Comparison of ENCODE assay signal across 20 mouse cellular contexts in genomic region chr3:114463714-114464545, GRCm38 (mm10).
DNase-seq lines count a peak whose midpoint lies in the region; ATAC-seq lines count a peak whose summit lies in the region.
"Had no signal": no experiment of that assay in that cellular context is flagged by ENCODE, and none has a peak within 500 bp of the region (broad histone marks: within the 10 kb centered on the region; RNA-seq: fewer than 3 reads in every experiment).

No protein-coding gene starts in this region.

- no peak for DNase-seq in forebrain, embryonic 10.5 days (ENCODE audit: extremely low spot score, low spot score)
- DNase-seq in left cerebral cortex, postnatal 10 days (ENCODE audit: extremely low spot score in 1 of 2, low spot score in 2 of 2): no peak
- no peak for DNase-seq in adrenal gland, adult 18-20 months (ENCODE audit: low spot score in 2 of 2)
- DNase-seq: adrenal gland, postnatal 25 days; cerebellum, adult 18-20 months; cerebellum, postnatal 25 days; heart, postnatal 10 days; kidney, postnatal 36 days; left cerebral cortex, postnatal 4 days; liver; lung, postnatal 10 days; thymus, adult 2 months had no signal

- no peak overlapping the region for H3K4me3 ChIP-seq in forebrain, embryonic 13.5 days
- H3K4me3 ChIP-seq in forebrain, embryonic 10.5 days: no peak overlapping the region
- no peak overlapping the region for H3K4me3 ChIP-seq in forebrain, embryonic 16.5 days (replicated peaks; ENCODE audit: low read length)
- H3K4me3 ChIP-seq in hindbrain, embryonic 15.5 days: no peak overlapping the region
- H3K4me3 ChIP-seq in midbrain, embryonic 16.5 days (ENCODE audit: low read depth, low read length): no peak overlapping the region
- H3K4me3 ChIP-seq: stomach, embryonic 15.5 days had no signal

- intact Hi-C loops in left cerebral cortex, postnatal 10 days (cut with DNase I): no loop called here

- H3K4me2 ChIP-seq in forebrain, embryonic 13.5 days: no peak overlapping the region
- no peak overlapping the region for H3K4me2 ChIP-seq in forebrain, embryonic 16.5 days (ENCODE audit: low read length)
- no peak overlapping the region for H3K4me2 ChIP-seq in hindbrain, embryonic 15.5 days
- H3K4me2 ChIP-seq in midbrain, embryonic 16.5 days (ENCODE audit: low read length): no peak overlapping the region
- H3K4me2 ChIP-seq: heart, embryonic 11.5 days; stomach, embryonic 15.5 days had no signal

- H3K27me3 ChIP-seq in forebrain, embryonic 13.5 days: no peaks in the 10 kb centered on the region
- no peaks in the 10 kb centered on the region for H3K27me3 ChIP-seq in forebrain, embryonic 10.5 days (ENCODE audit: poor library complexity, severe bottlenecking)
- H3K27me3 ChIP-seq in forebrain, embryonic 16.5 days (replicated peaks; ENCODE audit: control insufficient read depth, insufficient read depth, low read length): no peaks in the 10 kb centered on the region
- no peaks in the 10 kb centered on the region for H3K27me3 ChIP-seq in hindbrain, embryonic 15.5 days
- H3K27me3 ChIP-seq in midbrain, embryonic 16.5 days (ENCODE audit: control insufficient read depth, insufficient read depth, low read depth, low read length): no peaks in the 10 kb centered on the region
- H3K27me3 ChIP-seq: Patski; stomach, embryonic 15.5 days had no signal

- no peaks in the 10 kb centered on the region for H3K9me3 ChIP-seq in forebrain, embryonic 13.5 days (replicated peaks)
- H3K9me3 ChIP-seq in forebrain, embryonic 10.5 days: no peaks in the 10 kb centered on the region
- no peaks in the 10 kb centered on the region for H3K9me3 ChIP-seq in forebrain, embryonic 16.5 days (ENCODE audit: control insufficient read depth, low read length)
- no peaks in the 10 kb centered on the region for H3K9me3 ChIP-seq in hindbrain, embryonic 15.5 days
- no peaks in the 10 kb centered on the region for H3K9me3 ChIP-seq in midbrain, embryonic 16.5 days (replicated peaks; ENCODE audit: control insufficient read depth, low read length, poor library complexity, severe bottlenecking)
- H3K9me3 ChIP-seq: stomach, embryonic 15.5 days had no signal

- 62% methylated on average over 5 of the region's 5 CpGs for WGBS in forebrain, embryonic 13.5 days
- WGBS in forebrain, embryonic 10.5 days: 76% methylated on average over 5 of the region's 5 CpGs
- 60% methylated on average over 5 of the region's 5 CpGs for WGBS in forebrain, embryonic 16.5 days
- 40% methylated on average over 5 of the region's 5 CpGs for WGBS in hindbrain, embryonic 15.5 days
- WGBS in midbrain, embryonic 16.5 days: 30% methylated on average over 5 of the region's 5 CpGs

- no peaks in the 10 kb centered on the region for H3K36me3 ChIP-seq in forebrain, embryonic 13.5 days (ENCODE audit: poor library complexity, severe bottlenecking)
- no peaks in the 10 kb centered on the region for H3K36me3 ChIP-seq in forebrain, embryonic 10.5 days (replicated peaks)
- no peaks in the 10 kb centered on the region for H3K36me3 ChIP-seq in forebrain, embryonic 16.5 days (ENCODE audit: control insufficient read depth, insufficient read depth)
- H3K36me3 ChIP-seq in hindbrain, embryonic 15.5 days: no peaks in the 10 kb centered on the region
- H3K36me3 ChIP-seq in midbrain, embryonic 16.5 days (ENCODE audit: control insufficient read depth, insufficient read depth, low read length): no peaks in the 10 kb centered on the region
- H3K36me3 ChIP-seq: stomach, embryonic 15.5 days had no signal

- ATAC-seq in forebrain, embryonic 13.5 days: 0 out of 2 replicates have a peak, but pooled peaks have one; percentile 30
- peak; percentile 59 for ATAC-seq in forebrain, embryonic 16.5 days
- ATAC-seq in hindbrain, embryonic 15.5 days (ENCODE audit: low FRiP score, low read depth): peak; percentile 56; the same call in 1 of the 2 replicates
- peak; percentile 93 for ATAC-seq in midbrain, embryonic 16.5 days
- no peak for ATAC-seq in monocyte, adult 5-6 weeks (replicated peaks; ENCODE audit: insufficient number of reproducible peaks, low FRiP score, low TSS enrichment, poor library complexity, severe bottlenecking)
- ATAC-seq: Patski had no signal

- H3K4me1 ChIP-seq in forebrain, embryonic 13.5 days: no peaks in the 10 kb centered on the region
- H3K4me1 ChIP-seq in forebrain, embryonic 10.5 days: no peaks in the 10 kb centered on the region
- H3K4me1 ChIP-seq in forebrain, embryonic 16.5 days (replicated peaks; ENCODE audit: control insufficient read depth, insufficient read depth, low read length): no peaks in the 10 kb centered on the region
- H3K4me1 ChIP-seq in hindbrain, embryonic 15.5 days (replicated peaks): peaks cover 4% of the 10 kb centered on the region; the same call in 1 of the 2 replicates
- peaks cover 9% of the 10 kb centered on the region for H3K4me1 ChIP-seq in midbrain, embryonic 16.5 days (ENCODE audit: control insufficient read depth, insufficient read depth, low read length)
- H3K4me1 ChIP-seq: stomach, embryonic 15.5 days had no signal

- H3K27ac ChIP-seq in forebrain, embryonic 13.5 days: no peak overlapping the region
- no peak overlapping the region for H3K27ac ChIP-seq in forebrain, embryonic 10.5 days
- no peak overlapping the region for H3K27ac ChIP-seq in forebrain, embryonic 16.5 days (ENCODE audit: low read length)
- 0 out of 2 replicates have a peak overlapping the region, but pooled peaks have one; percentile 1 for H3K27ac ChIP-seq in hindbrain, embryonic 15.5 days (replicated peaks)
- H3K27ac ChIP-seq in midbrain, embryonic 16.5 days (ENCODE audit: low read length): peak overlapping the region; percentile 58
- H3K27ac ChIP-seq: stomach, embryonic 15.5 days had no signal

- H3K9ac ChIP-seq in forebrain, embryonic 13.5 days: no peak overlapping the region
- H3K9ac ChIP-seq in forebrain, embryonic 16.5 days (replicated peaks; ENCODE audit: low read depth, low read length): no peak overlapping the region
- H3K9ac ChIP-seq in hindbrain, embryonic 15.5 days: no peak overlapping the region
- no peak overlapping the region for H3K9ac ChIP-seq in midbrain, embryonic 16.5 days (ENCODE audit: low read depth, low read length)
- H3K9ac ChIP-seq: stomach, embryonic 15.5 days had no signal

Comparison
In these comparisons a context has a peak if more than half of its experiments do, and no peak if none do; other contexts are left out.
1. H3K27ac ChIP-seq: peak in hindbrain, embryonic 15.5 days (single experiment) and midbrain, embryonic 16.5 days (single experiment); none in forebrain, embryonic 13.5 days (single experiment), forebrain, embryonic 10.5 days (single experiment) and forebrain, embryonic 16.5 days (single experiment).